Comparison of ENCODE assay signal across 24 mouse cellular contexts in genomic region chr5:65864486-65864885, GRCm38 (mm10). TPM values are rescaled to one million over a fixed set of nuclear protein-coding genes. Genes with fewer than 3 reads are reported as not detected.
DNase-seq lines count a peak whose midpoint lies in the region; ATAC-seq and TF ChIP-seq lines count a peak whose summit lies in the region.
"Had no signal": no experiment of that assay in that cellular context is flagged by ENCODE, and none has a peak within 500 bp of the region (broad histone marks: within the 10 kb centered on the region; RNA-seq: fewer than 3 reads in every experiment).

No protein-coding gene starts in this region.

- no peak for TF ChIP-seq CTCF in thymus, adult 2 months (IDR thresholded peaks at IDR 0.05; ENCODE audit: borderline replicate concordance, control insufficient read depth, extremely low read depth, insufficient read depth, low read length, poor library complexity)

- H3K4me1 ChIP-seq in thymus, adult 2 months (replicated peaks; ENCODE audit: control insufficient read depth, insufficient read depth, low read length): peaks cover 22% of the 10 kb centered on the region
- peaks cover 18% of the 10 kb centered on the region for H3K4me1 ChIP-seq in liver, embryonic 12.5 days
- H3K4me1 ChIP-seq in midbrain, embryonic 16.5 days (ENCODE audit: control insufficient read depth, insufficient read depth, low read length): no peaks in the 10 kb centered on the region
- H3K4me1 ChIP-seq: embryonic facial prominence, embryonic 10.5 days; neural tube, embryonic 15.5 days had no signal

- H3K9ac ChIP-seq in liver, embryonic 12.5 days: no peak overlapping the region
- H3K9ac ChIP-seq in midbrain, embryonic 16.5 days (ENCODE audit: low read depth, low read length): no peak overlapping the region
- H3K9ac ChIP-seq: limb, embryonic 13.5 days; neural tube, embryonic 15.5 days had no signal

- no peak for TF ChIP-seq POLR2A in thymus, adult 2 months (IDR thresholded peaks at IDR 0.05; ENCODE audit: control insufficient read depth, extremely low read depth, insufficient read depth, low read length, poor library complexity)

- H3K36me3 ChIP-seq in thymus, adult 2 months (ENCODE audit: control insufficient read depth, insufficient read depth, low read length): peaks cover 8% of the 10 kb centered on the region; the same call in 1 of the 2 replicates
- no peaks in the 10 kb centered on the region for H3K36me3 ChIP-seq in liver, embryonic 12.5 days
- no peaks in the 10 kb centered on the region for H3K36me3 ChIP-seq in midbrain, embryonic 16.5 days (ENCODE audit: control insufficient read depth, insufficient read depth, low read length)
- H3K36me3 ChIP-seq: embryonic facial prominence, embryonic 10.5 days; limb, embryonic 13.5 days; neural tube, embryonic 15.5 days had no signal

- peak overlapping the region; percentile 56 for H3K4me3 ChIP-seq in thymus, adult 2 months (ENCODE audit: control insufficient read depth, insufficient read depth, low read length)
- H3K4me3 ChIP-seq in liver, embryonic 12.5 days: peak overlapping the region; percentile 33
- no peak overlapping the region for H3K4me3 ChIP-seq in midbrain, embryonic 16.5 days (ENCODE audit: low read depth, low read length)
- H3K4me3 ChIP-seq: embryonic facial prominence, embryonic 10.5 days; limb, embryonic 13.5 days; myocyte; neural tube, embryonic 15.5 days had no signal

- H3K9me3 ChIP-seq in liver, embryonic 12.5 days (replicated peaks): no peaks in the 10 kb centered on the region
- H3K9me3 ChIP-seq in midbrain, embryonic 16.5 days (replicated peaks; ENCODE audit: control insufficient read depth, low read length, poor library complexity, severe bottlenecking): no peaks in the 10 kb centered on the region
- H3K9me3 ChIP-seq: embryonic facial prominence, embryonic 10.5 days; limb, embryonic 13.5 days; neural tube, embryonic 15.5 days had no signal

- no peak for ATAC-seq in liver, embryonic 12.5 days
- no peak for ATAC-seq in midbrain, embryonic 16.5 days
- ATAC-seq: forebrain, embryonic 14.5 days; hindbrain, postnatal 0 days; intestine, postnatal 0 days; Patski had no signal

- 4% methylated on average over 7 of the region's 7 CpGs for WGBS in thymus, adult 2 months
- 68% methylated on average over 7 of the region's 7 CpGs for WGBS in liver, embryonic 12.5 days (ENCODE audit: insufficient replicate concordance)
- 90% methylated on average over 7 of the region's 7 CpGs for WGBS in midbrain, embryonic 16.5 days

- H3K27ac ChIP-seq in thymus, adult 2 months (ENCODE audit: control insufficient read depth, insufficient read depth, low read length): peak overlapping the region; percentile 83
- no peak overlapping the region for H3K27ac ChIP-seq in liver, embryonic 12.5 days
- H3K27ac ChIP-seq in midbrain, embryonic 16.5 days (ENCODE audit: low read length): no peak overlapping the region
- H3K27ac ChIP-seq: embryonic facial prominence, embryonic 10.5 days; hindbrain, postnatal 0 days; kidney, postnatal 0 days; limb, embryonic 13.5 days; neural tube, embryonic 15.5 days had no signal

- intact Hi-C loops in heart, postnatal 36 days (cut with DNase I): no loop called here

- peak; percentile 66 for DNase-seq in heart, adult 11 months
- DNase-seq in heart, postnatal 36 days: no peak
- DNase-seq in thymus, adult 2 months: no peak
- no peak for DNase-seq in thymus, postnatal 4 days
- DNase-seq in naive thymus-derived CD4-positive, alpha-beta T cell, adult 2 months (ENCODE audit: low read depth): peak; percentile 54
- DNase-seq in kidney, adult 8-10 months: no peak
- DNase-seq: adrenal gland, postnatal 25 days; B cell, adult 2 months; cerebellum, adult 2 months; gastrocnemius, postnatal 14 days; heart, postnatal 4 days; midbrain, embryonic 14.5 days; right cerebral cortex, postnatal 14 days had no signal

- H3K4me2 ChIP-seq in liver, embryonic 12.5 days: peak overlapping the region; percentile 45
- H3K4me2 ChIP-seq in midbrain, embryonic 16.5 days (ENCODE audit: low read length): no peak overlapping the region
- H3K4me2 ChIP-seq: limb, embryonic 13.5 days; neural tube, embryonic 15.5 days had no signal

- no peaks in the 10 kb centered on the region for H3K27me3 ChIP-seq in thymus, adult 2 months (ENCODE audit: control insufficient read depth, insufficient read depth, low read length)
- no peaks in the 10 kb centered on the region for H3K27me3 ChIP-seq in liver, embryonic 12.5 days (replicated peaks)
- no peaks in the 10 kb centered on the region for H3K27me3 ChIP-seq in midbrain, embryonic 16.5 days (ENCODE audit: control insufficient read depth, insufficient read depth, low read depth, low read length)
- H3K27me3 ChIP-seq: limb, embryonic 13.5 days; neural tube, embryonic 15.5 days; Patski had no signal

RNA-seq across cellular contexts. Expression of gene Rhoh, which starts 3.5 kb away (rescaled TPM):
- under 1 TPM; 0.42 to 0.92 TPM for total RNA-seq in heart, postnatal 36 days (2021)
- polyA plus RNA-seq in thymus, adult 2 months (2012; rRNA removed): 132 and 135 TPM in 2 replicates
- polyA plus RNA-seq in liver, embryonic 12.5 days (2016; fragmentation: Nextera tagmentation; extraction: Ambion mirVana): 2.1 and 2.5 TPM in 2 replicates
- polyA plus RNA-seq in midbrain, embryonic 16.5 days (2015; fragmentation: Nextera tagmentation; extraction: Ambion mirVana): 0.34 and 0.73 TPM in 2 replicates

Comparison
In these comparisons a context has a peak if more than half of its experiments do, and no peak if none do; other contexts are left out.
1. DNase-seq: peak in heart, adult 11 months (single experiment) and naive thymus-derived CD4-positive, alpha-beta T cell, adult 2 months (single experiment); none in heart, postnatal 36 days (0 of 2), thymus, adult 2 months (single experiment), thymus, postnatal 4 days (single experiment) and kidney, adult 8-10 months (0 of 2).
2. RNA of gene Rhoh, which starts 3.5 kb away (polyA plus RNA-seq): 132 to 135 TPM in thymus, adult 2 months; 2.1 to 2.5 TPM in liver, embryonic 12.5 days and 0.34 to 0.73 TPM in midbrain, embryonic 16.5 days; every median in the first group is over 10 times any median in the second.